Mouse (Mus musculus) liver, adult 2 months (tissue): ENCODE measurements around the gene Pdxk. TPM values are rescaled to one million over a fixed set of nuclear protein-coding genes. Genes with fewer than 3 reads are reported as not detected.

ENCODE experiments used
- DNase-seq: peaks from one replicate; pipeline ENCODE4 v3.0.0-alpha.2; 2011; ENCODE audit warnings: low read depth, low spot score; ENCODE audit errors: extremely low read depth
- H3K27ac ChIP-seq: fragments of 200-500 bp; replicated peaks from 2 replicates; pipeline ENCODE4 v1.5.1; 2012; ENCODE audit warnings: low read depth, mild to moderate bottlenecking, control low read depth, inconsistent platforms, low read length; ENCODE audit not compliant: insufficient read depth
- H3K27me3 ChIP-seq: fragments of 200-500 bp; 2 replicates; pipeline ENCODE4 v1.6.1; 2012; ENCODE audit warnings: mild to moderate bottlenecking, moderate library complexity, low read length, inconsistent platforms; ENCODE audit not compliant: control insufficient read depth, insufficient read depth
- H3K36me3 ChIP-seq: fragments of 200-500 bp; 2 replicates; pipeline ENCODE4 v1.6.1; 2012; ENCODE audit warnings: low read length, inconsistent platforms; ENCODE audit not compliant: control insufficient read depth, insufficient read depth
- H3K4me1 ChIP-seq: fragments of 200-500 bp; 2 replicates; pipeline ENCODE4 v1.6.1; 2011; ENCODE audit warnings: low read length; ENCODE audit not compliant: control insufficient read depth, insufficient read depth
- H3K4me3 ChIP-seq: fragments of 200-500 bp; 2 replicates; pipeline ENCODE4 v1.5.1; 2011; ENCODE audit warnings: low read depth, mild to moderate bottlenecking, control low read depth, low read length, moderate library complexity; ENCODE audit not compliant: insufficient read depth
- H3K79me2 ChIP-seq: fragments of 200-500 bp; 2 replicates; pipeline ENCODE4 v1.6.1; 2012; ENCODE audit warnings: inconsistent platforms, mild to moderate bottlenecking, low read length, moderate library complexity; ENCODE audit not compliant: control insufficient read depth, insufficient read depth
- H3K9ac ChIP-seq: fragments of 200-500 bp; 2 replicates; pipeline ENCODE4 v1.6.1; 2012; ENCODE audit warnings: low read depth, mild to moderate bottlenecking, control low read depth, inconsistent platforms, low read length
- CTCF ChIP-seq: fragments of 200-500 bp; IDR thresholded peaks from 2 replicates; pipeline ENCODE4 v1.5.1; 2011; ENCODE audit warnings: low read depth, low read length, control low read depth
- POLR2A ChIP-seq: fragments of 200-500 bp; IDR thresholded peaks from 2 replicates; pipeline ENCODE4 v1.6.1; 2011; ENCODE audit warnings: low read length, control low read depth; ENCODE audit not compliant: insufficient read depth; ENCODE audit errors: extremely low read depth
- WGBS: fragments of 180-500 bp; shearing (Covaris S2); methylation state at CpG from one replicate; pipeline ENCODE4 v1.1.7; 2018; 5-methylcytosine and 5-hydroxymethylcytosine counted together
- polyA plus RNA-seq: library from polyadenylated mRNA; depleted of rRNA; stranded (reverse); fragments of >200 nt; gene quantifications from 2 replicates; pipeline ENCODE4 v1.2.3, GENCODE M21; 2012; rRNA removed
- total RNA-seq: library from RNA; depleted of rRNA; stranded (reverse); fragments of >200 nt; gene quantifications from 2 replicates; pipeline ENCODE4 v1.2.3, GENCODE M21; 2014; rRNA removed

The Pdxk gene
- total and polyA plus RNA-seq, 2 experiments = 19.9 to 29.2 TPM

- Histone ChIP-seq H3K4me1 (peaks cover 2% of the 10 kb centered on the region; the same call in 1 of the 2 replicates), H3K27me3 (no peaks in the 10 kb centered on the region; the same call in 1 of the 2 replicates), H3K9ac (no peak overlapping the region), H3K4me3 (no peak overlapping the region), H3K27ac (no peak overlapping the region), H3K36me3 (no peaks in the 10 kb centered on the region), H3K79me2 (no peaks in the 10 kb centered on the region)
- TF ChIP-seq POLR2A (no peak), CTCF (no peak)
- no peak for DNase-seq
- 74% methylated on average over 20 of the region's 20 CpGs for WGBS
Measured at GRCm38 (mm10) chr10:78388216-78388980, 76.4 kb downstream of the Pdxk start.

Other genes with a start within 250 kb of the Pdxk start
- gene Trappc10, start 220.3 kb downstream of the Pdxk start, total RNA-seq = 10.3 and 11.1 TPM in 2 replicates
- gene Trappc10, start 220.3 kb downstream of the Pdxk start, polyA plus RNA-seq = 16.5 and 19.8 TPM in 2 replicates
- 132 and 161 TPM in 2 replicates for gene Agpat3, start 112.5 kb downstream of the Pdxk start, total RNA-seq
- 351 and 387 TPM in 2 replicates for gene Agpat3, start 112.5 kb downstream of the Pdxk start, polyA plus RNA-seq
- gene Rrp1, start 51.9 kb downstream of the Pdxk start, total RNA-seq = 39.8 and 41.9 TPM in 2 replicates
- 30.7 and 37.6 TPM in 2 replicates for gene Rrp1, start 51.9 kb downstream of the Pdxk start, polyA plus RNA-seq
- gene Cstb, start 39.3 kb downstream of the Pdxk start, total RNA-seq = 52.0 and 60.8 TPM in 2 replicates
- 41.4 and 47.5 TPM in 2 replicates for gene Cstb, start 39.3 kb downstream of the Pdxk start, polyA plus RNA-seq
- not detected in 2 replicates for gene Olfr1358, start 52.5 kb upstream of the Pdxk start, total RNA-seq
- gene Olfr1358, start 52.5 kb upstream of the Pdxk start, polyA plus RNA-seq = not detected in 2 replicates
- 27.2 and 28.4 TPM in 2 replicates for gene Ilvbl, start 109.4 kb upstream of the Pdxk start, total RNA-seq
- 44.3 and 47.1 TPM in 2 replicates for gene Ilvbl, start 109.4 kb upstream of the Pdxk start, polyA plus RNA-seq
- gene Syde1, start 127.0 kb upstream of the Pdxk start, total RNA-seq = 0.74 and 0.94 TPM in 2 replicates
- 2.5 and 3.4 TPM in 2 replicates for gene Syde1, start 127.0 kb upstream of the Pdxk start, polyA plus RNA-seq
- gene Olfr1357, start 153.1 kb upstream of the Pdxk start, total RNA-seq = not detected in 2 replicates
- gene Olfr1357, start 153.1 kb upstream of the Pdxk start, polyA plus RNA-seq = not detected in 2 replicates